Mouse (Mus musculus) stomach, postnatal 0 days (tissue): ENCODE measurements around the gene Stx11.

Experiments used
- CTCF ChIP-seq: IDR thresholded peaks from 2 replicates; pipeline ENCODE4 v1.5.1; 2016; ENCODE audit warnings: antibody characterized with exemption, low read depth, mild to moderate bottlenecking, moderate library complexity
- EP300 ChIP-seq: optimal IDR thresholded peaks from 2 replicates; pipeline ENCODE3; 2016; ENCODE audit warnings: antibody characterized with exemption

DNA sequence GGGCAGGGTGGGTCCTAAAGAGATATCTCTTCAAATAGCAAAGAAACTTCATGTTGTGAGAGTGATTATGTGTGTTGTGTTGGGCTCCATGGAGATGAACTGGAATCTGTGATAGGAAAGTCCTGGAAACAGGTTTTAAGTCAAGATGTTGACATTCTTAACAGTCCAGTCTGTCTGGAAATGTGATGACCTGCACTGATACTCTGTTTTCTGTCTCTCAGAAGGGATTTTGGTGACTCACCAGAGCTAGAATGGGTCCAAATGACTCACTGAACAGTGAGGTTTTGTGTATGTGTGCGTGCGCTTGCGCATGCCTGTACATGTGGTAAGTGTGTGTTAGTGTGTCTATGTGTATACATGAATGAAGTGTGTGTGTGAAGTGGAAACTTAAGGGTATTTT is 70.8 kb downstream of the Stx11 start:
- TF ChIP-seq EP300 (no peak), CTCF (no peak)
